In genomic region chr6:124885956-124886381, GRCm38 (mm10) we compare ENCODE assay signal across 22 mouse cellular contexts. TPM values are rescaled to one million over a fixed set of nuclear protein-coding genes. Genes with fewer than 3 reads are reported as not detected.
DNase-seq lines count a peak whose midpoint lies in the region; ATAC-seq lines count a peak whose summit lies in the region.
"Had no signal": no experiment of that assay in that cellular context is flagged by ENCODE, and none has a peak within 500 bp of the region (broad histone marks: within the 10 kb centered on the region; RNA-seq: fewer than 3 reads in every experiment).

No protein-coding gene starts in this region.

- H3K4me2 ChIP-seq in forebrain, embryonic 11.5 days (ENCODE audit: low read depth, low read length, severe bottlenecking): no peak overlapping the region
- no peak overlapping the region for H3K4me2 ChIP-seq in kidney, embryonic 14.5 days (replicated peaks; ENCODE audit: low read depth, low read length)
- H3K4me2 ChIP-seq: forebrain, embryonic 15.5 days; heart, embryonic 13.5 days; midbrain, embryonic 15.5 days; neural tube, embryonic 13.5 days had no signal

- no peaks in the 10 kb centered on the region for H3K27me3 ChIP-seq in forebrain, embryonic 11.5 days (ENCODE audit: control insufficient read depth, insufficient read depth, low read length)
- no peaks in the 10 kb centered on the region for H3K27me3 ChIP-seq in kidney, embryonic 14.5 days (ENCODE audit: control insufficient read depth, insufficient read depth, low read length)
- H3K27me3 ChIP-seq: CH12.LX; forebrain, embryonic 15.5 days; heart, embryonic 13.5 days; midbrain, embryonic 15.5 days; neural tube, embryonic 13.5 days had no signal

- H3K9ac ChIP-seq in forebrain, embryonic 11.5 days (ENCODE audit: low read length): no peak overlapping the region
- H3K9ac ChIP-seq in kidney, embryonic 14.5 days (ENCODE audit: low read depth, low read length): no peak overlapping the region
- H3K9ac ChIP-seq: forebrain, embryonic 15.5 days; heart, embryonic 13.5 days; midbrain, embryonic 15.5 days; neural tube, embryonic 13.5 days had no signal

- H3K4me1 ChIP-seq in forebrain, embryonic 11.5 days (replicated peaks; ENCODE audit: control insufficient read depth, insufficient read depth, low read length): no peaks in the 10 kb centered on the region
- no peaks in the 10 kb centered on the region for H3K4me1 ChIP-seq in kidney, embryonic 14.5 days (ENCODE audit: control insufficient read depth, insufficient read depth, low read length)
- H3K4me1 ChIP-seq: forebrain, embryonic 15.5 days; midbrain, embryonic 15.5 days had no signal

- no peaks in the 10 kb centered on the region for H3K36me3 ChIP-seq in forebrain, embryonic 11.5 days (ENCODE audit: control insufficient read depth, insufficient read depth, low read length)
- H3K36me3 ChIP-seq in kidney, embryonic 14.5 days (ENCODE audit: control insufficient read depth, insufficient read depth, low read length): no peaks in the 10 kb centered on the region
- H3K36me3 ChIP-seq: forebrain, embryonic 15.5 days; G1E; heart, embryonic 13.5 days; midbrain, embryonic 15.5 days; neural tube, embryonic 13.5 days had no signal

- ATAC-seq in CD4-positive, CD25-positive, alpha-beta regulatory T cell, adult 4 months: peak; percentile 28
- ATAC-seq in forebrain, embryonic 11.5 days (replicated peaks; ENCODE audit: low FRiP score): no peak
- ATAC-seq in kidney, embryonic 14.5 days (ENCODE audit: low FRiP score, low TSS enrichment): no peak
- ATAC-seq: forebrain, embryonic 15.5 days; hindbrain, embryonic 16.5 days; intestine, postnatal 0 days; lung, postnatal 0 days; midbrain, embryonic 15.5 days had no signal

- H3K4me3 ChIP-seq in forebrain, embryonic 11.5 days (ENCODE audit: low read depth, low read length): no peak overlapping the region
- no peak overlapping the region for H3K4me3 ChIP-seq in kidney, embryonic 14.5 days (ENCODE audit: low read length)
- H3K4me3 ChIP-seq: forebrain, embryonic 15.5 days; heart, embryonic 13.5 days; midbrain, embryonic 15.5 days; neural tube, embryonic 13.5 days had no signal

- no peak overlapping the region for H3K27ac ChIP-seq in forebrain, embryonic 11.5 days (ENCODE audit: low read depth, low read length)
- no peak overlapping the region for H3K27ac ChIP-seq in kidney, embryonic 14.5 days (ENCODE audit: low read depth, low read length)
- H3K27ac ChIP-seq: forebrain, embryonic 15.5 days; macrophage; midbrain, embryonic 15.5 days; neural tube, embryonic 13.5 days had no signal

- DNase-seq in cerebellum, adult 9-11 months: peak; percentile 16
- no peak for DNase-seq in cerebellum, postnatal 10 days
- DNase-seq in naive thymus-derived CD4-positive, alpha-beta T cell, adult 2 months (ENCODE audit: low read depth): peak; percentile 64
- DNase-seq in thymus, postnatal 14 days: peak; percentile 71
- DNase-seq in forebrain, embryonic 11.5 days (ENCODE audit: low spot score): no peak
- no peak for DNase-seq in layer of hippocampus, postnatal 25 days (ENCODE audit: extremely low spot score in 1 of 2, low spot score in 1 of 2)
- DNase-seq: cerebellum, adult 18-20 months; cerebellum, postnatal 36 days; gastrocnemius, postnatal 10 days had no signal

- WGBS in forebrain, embryonic 11.5 days: 89% methylated on average over 8 of the region's 8 CpGs
- 93% methylated on average over 8 of the region's 8 CpGs for WGBS in kidney, embryonic 14.5 days

- H3K9me3 ChIP-seq in forebrain, embryonic 11.5 days (ENCODE audit: control insufficient read depth, low read length): no peaks in the 10 kb centered on the region
- no peaks in the 10 kb centered on the region for H3K9me3 ChIP-seq in kidney, embryonic 14.5 days (ENCODE audit: control insufficient read depth, low read length)
- H3K9me3 ChIP-seq: forebrain, embryonic 15.5 days; G1E; heart, embryonic 13.5 days; midbrain, embryonic 15.5 days; neural tube, embryonic 13.5 days had no signal

RNA-seq across cellular contexts. Expression of gene Cd4, which starts 2.1 kb away (rescaled TPM):
- polyA plus RNA-seq in CD4-positive, CD25-positive, alpha-beta regulatory T cell, adult 4 months (2017; shearing (Covaris generic)): 100 to 1,000 TPM; 268 to 648 TPM
- not detected in 2 replicates for polyA plus RNA-seq in forebrain, embryonic 11.5 days (2014; fragmentation: Nextera tagmentation; extraction: Ambion mirVana)
- polyA plus RNA-seq in kidney, embryonic 14.5 days (2014; fragmentation: Nextera tagmentation; extraction: Ambion mirVana): 0.16 TPM in 1 of 2 replicates, not detected in the other
- total RNA-seq in layer of hippocampus, postnatal 25 days (2021): under 1 TPM; 0.22 to 0.26 TPM
- polyA plus RNA-seq: G1E; heart, embryonic 13.5 days; limb, embryonic 11.5 days; neural tube, embryonic 13.5 days had no signal

RNA-seq across cellular contexts. Expression of gene Gpr162, which starts 22.2 kb away (rescaled TPM):
- polyA plus RNA-seq in CD4-positive, CD25-positive, alpha-beta regulatory T cell, adult 4 months (2017; shearing (Covaris generic)): not detected
- polyA plus RNA-seq in forebrain, embryonic 11.5 days (2014; fragmentation: Nextera tagmentation; extraction: Ambion mirVana): 2.7 and 2.8 TPM in 2 replicates
- polyA plus RNA-seq in kidney, embryonic 14.5 days (2014; fragmentation: Nextera tagmentation; extraction: Ambion mirVana): 0.55 and 1.1 TPM in 2 replicates
- total RNA-seq in layer of hippocampus, postnatal 25 days (2021): 100 to 1,000 TPM; 184 to 196 TPM
- polyA plus RNA-seq: G1E had no signal

RNA-seq across cellular contexts. Expression of gene Lag3, which starts 25.5 kb away (rescaled TPM):
- 10 to 100 TPM; 19.0 to 29.0 TPM for polyA plus RNA-seq in CD4-positive, CD25-positive, alpha-beta regulatory T cell, adult 4 months (2017; shearing (Covaris generic))
- 2.3 and 2.5 TPM in 2 replicates for polyA plus RNA-seq in forebrain, embryonic 11.5 days (2014; fragmentation: Nextera tagmentation; extraction: Ambion mirVana)
- polyA plus RNA-seq in kidney, embryonic 14.5 days (2014; fragmentation: Nextera tagmentation; extraction: Ambion mirVana): 1.6 and 1.7 TPM in 2 replicates
- total RNA-seq in layer of hippocampus, postnatal 25 days (2021): 1 to 10 TPM; 2.4 to 2.6 TPM
- polyA plus RNA-seq: G1E had no signal

RNA-seq across cellular contexts. Expression of gene P3h3, which starts 28.4 kb away (rescaled TPM):
- polyA plus RNA-seq in CD4-positive, CD25-positive, alpha-beta regulatory T cell, adult 4 months (2017; shearing (Covaris generic)): under 1 TPM in 1 of 2 experiments, not detected in 1; 0.11 TPM
- 17.3 and 17.8 TPM in 2 replicates for polyA plus RNA-seq in forebrain, embryonic 11.5 days (2014; fragmentation: Nextera tagmentation; extraction: Ambion mirVana)
- polyA plus RNA-seq in kidney, embryonic 14.5 days (2014; fragmentation: Nextera tagmentation; extraction: Ambion mirVana): 25.8 and 29.5 TPM in 2 replicates
- 10 to 100 TPM; 18.5 to 30.1 TPM for total RNA-seq in layer of hippocampus, postnatal 25 days (2021)
- total RNA-seq: G1E had no signal
- polyA plus RNA-seq: G1E had no signal

RNA-seq across cellular contexts. Expression of gene Ptms, which starts 33.9 kb away (rescaled TPM):
- 10 to 100 TPM in 1 of 2 experiments, 1 to 10 TPM in 1; 5.4 to 10.6 TPM for polyA plus RNA-seq in CD4-positive, CD25-positive, alpha-beta regulatory T cell, adult 4 months (2017; shearing (Covaris generic))
- 369 and 455 TPM in 2 replicates for polyA plus RNA-seq in forebrain, embryonic 11.5 days (2014; fragmentation: Nextera tagmentation; extraction: Ambion mirVana)
- 219 and 295 TPM in 2 replicates for polyA plus RNA-seq in kidney, embryonic 14.5 days (2014; fragmentation: Nextera tagmentation; extraction: Ambion mirVana)
- total RNA-seq in layer of hippocampus, postnatal 25 days (2021): 1,000 to 10,000 TPM; 1,178 to 1,233 TPM

Comparison
In these comparisons a context has a peak if more than half of its experiments do, and no peak if none do; other contexts are left out.
1. DNase-seq: peak in cerebellum, adult 9-11 months (single experiment), naive thymus-derived CD4-positive, alpha-beta T cell, adult 2 months (single experiment) and thymus, postnatal 14 days (single experiment); none in cerebellum, postnatal 10 days (0 of 2), forebrain, embryonic 11.5 days (single experiment) and layer of hippocampus, postnatal 25 days (0 of 2).
2. RNA of gene Cd4, which starts 2.1 kb away (polyA plus RNA-seq): 268 to 648 TPM in CD4-positive, CD25-positive, alpha-beta regulatory T cell, adult 4 months; not detected in forebrain, embryonic 11.5 days and 0.16 TPM in kidney, embryonic 14.5 days; every median in the first group is over 100 times any median in the second.